Mouse (Mus musculus): ENCODE results near the gene Sf3a2. TPM values are rescaled to one million over a fixed set of nuclear protein-coding genes. Genes with fewer than 3 reads are reported as not detected.

Gene Sf3a2
- 20.4 and 20.6 TPM in 2 replicates for total RNA-seq (2014; rRNA removed)
- polyA plus RNA-seq (2015; fragmentation: Nextera tagmentation; extraction: Ambion mirVana), result 66.4 and 73.7 TPM in 2 replicates

DNA sequence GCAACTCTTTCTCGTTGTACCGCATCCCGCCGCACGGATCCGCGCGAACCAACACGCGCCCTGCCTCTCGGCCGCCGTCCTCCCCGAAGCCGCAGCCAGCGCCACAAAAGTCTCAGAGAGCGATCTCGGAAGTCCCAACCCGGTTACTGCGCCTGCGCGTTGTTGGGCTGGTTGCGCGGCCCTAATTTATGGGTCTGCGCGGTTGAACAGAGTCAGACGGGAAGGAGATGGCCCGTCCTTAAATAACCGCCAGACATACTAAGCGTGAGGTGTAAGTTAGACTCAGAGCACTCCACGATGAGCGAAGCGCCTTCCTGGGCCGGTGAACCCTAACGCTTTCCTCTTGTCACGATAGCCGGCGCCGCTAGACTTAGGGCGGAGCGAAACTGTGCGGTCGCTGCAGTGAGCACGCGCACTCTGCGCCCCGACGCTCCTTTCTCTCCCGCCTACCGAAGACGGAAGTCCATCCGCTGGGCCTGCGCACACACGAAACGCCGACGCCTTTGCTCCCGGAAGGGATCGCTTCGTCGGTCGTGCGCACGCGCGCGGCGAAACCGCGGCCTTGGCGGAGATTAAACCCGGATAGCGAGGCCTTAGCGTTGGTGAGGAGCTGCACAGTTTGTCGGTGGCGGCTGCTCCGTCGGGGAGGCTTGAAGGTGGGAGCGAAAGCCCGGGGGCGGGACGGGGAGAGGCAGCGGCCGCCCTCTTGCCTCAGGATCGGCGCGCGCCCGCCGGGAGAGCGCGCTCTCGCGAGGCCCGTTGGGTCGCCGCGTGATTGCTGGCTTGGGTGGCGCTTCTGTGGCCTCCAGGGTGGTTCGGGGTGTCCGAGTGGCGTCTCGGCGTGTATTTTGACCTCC is at the start of gene Sf3a2, which contains the start of gene Plekhj1:
Gene Sf3a2 (plus strand): TSS at position 49 of the 857 bp plus-strand sequence.
Gene Plekhj1 (minus strand): TSS at position 477 of the 857 bp plus-strand sequence.
- Histone ChIP-seq H3K36me3 (ENCODE audit: insufficient read depth) (peaks cover 54% of the 10 kb centered on the region), H3K4me1 (ENCODE audit: insufficient read depth) (peaks cover 14% of the 10 kb centered on the region), H3K27me3 (ENCODE audit: insufficient read depth, low read length) (no peaks in the 10 kb centered on the region), H3K9me3 (ENCODE audit: low read length) (no peaks in the 10 kb centered on the region), H3K9ac (peak within 1 kb of the TSS; percentile 96), H3K4me2 (ENCODE audit: low read depth) (peak within 1 kb of the TSS; percentile 88), H3K27ac (ENCODE audit: low read depth, low read length) (peak within 1 kb of the TSS; percentile 98), H3K4me3 (ENCODE audit: low read depth, low read length) (peak within 1 kb of the TSS; percentile 88)
- peak; percentile 96 for ATAC-seq
- no peak; the same call in none of the 2 replicates for TF ChIP-seq CTCF (IDR thresholded peaks at IDR 0.05; ENCODE audit: low read depth)
- 2% methylated on average over 100 of the region's 104 CpGs for WGBS
- peak; percentile 99 for DNase-seq

DNA sequence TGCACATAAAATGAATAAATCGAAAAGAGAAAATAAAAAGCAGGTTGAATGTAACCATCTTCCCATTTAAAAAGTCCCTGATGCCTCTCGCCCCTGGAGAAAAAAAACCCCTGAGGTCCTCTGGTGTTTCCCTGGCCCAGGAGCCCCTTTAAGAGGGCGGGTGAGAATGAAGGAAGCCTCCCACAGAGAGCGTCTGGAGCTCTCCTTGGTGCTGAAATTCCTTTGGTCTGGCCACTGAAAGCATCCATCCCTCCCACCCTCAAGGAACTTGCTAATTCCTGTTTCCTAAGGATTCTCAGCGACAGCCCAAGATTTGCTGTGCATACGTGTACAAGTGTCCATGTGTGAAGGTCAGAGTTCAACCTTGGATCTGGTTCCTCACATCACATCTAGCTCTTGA is 49.4 kb upstream of the Sf3a2 start:
- WGBS, result 12% methylated on average over 6 of the region's 6 CpGs

DNA sequence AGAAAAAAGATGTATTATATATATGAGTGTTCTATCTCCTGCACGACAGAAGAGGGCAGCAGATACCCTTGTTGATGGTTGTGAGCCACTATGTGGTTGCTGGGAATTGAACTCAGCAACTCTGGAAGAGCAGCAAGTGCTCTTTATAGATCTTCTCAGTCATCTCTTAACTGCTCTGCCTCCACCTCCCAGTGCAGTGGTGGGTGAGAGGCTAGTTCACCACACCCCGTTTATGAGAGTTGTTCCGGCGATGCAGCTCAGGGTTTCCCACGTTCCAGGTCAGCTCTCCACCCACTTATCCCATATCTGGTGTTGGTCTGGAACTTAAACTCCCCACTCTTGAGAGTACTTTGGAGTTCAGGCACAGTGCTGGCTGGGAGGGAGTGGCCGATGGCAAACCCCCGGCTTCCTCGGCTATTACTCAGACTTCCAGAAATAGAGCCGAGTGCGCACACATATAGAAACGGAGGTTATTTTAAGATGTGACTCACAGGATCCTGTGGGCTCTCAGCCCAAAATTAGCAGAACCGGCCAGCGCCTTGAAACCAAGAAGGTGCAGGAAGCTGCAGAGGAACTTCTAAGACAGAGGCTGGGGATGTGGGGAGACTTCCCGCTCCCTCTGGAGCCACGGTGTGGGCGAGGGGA is 46.7 kb upstream of the Sf3a2 start:
- DNase-seq (no peak), ATAC-seq (no peak)
- peak overlapping the region; percentile 32 for H3K4me2 ChIP-seq (ENCODE audit: low read depth)
- no peak overlapping the region for H3K27ac ChIP-seq (ENCODE audit: low read depth, low read length)
- peaks cover 3% of the 10 kb centered on the region for H3K4me1 ChIP-seq (ENCODE audit: insufficient read depth)
- H3K9me3 ChIP-seq (ENCODE audit: low read length), result no peaks in the 10 kb centered on the region
- 18% methylated on average over 16 of the region's 16 CpGs for WGBS
- H3K9ac ChIP-seq, result no peak overlapping the region
- peak; percentile 48 for TF ChIP-seq CTCF (IDR thresholded peaks at IDR 0.05; ENCODE audit: low read depth)
- no peak overlapping the region for H3K4me3 ChIP-seq (ENCODE audit: low read depth, low read length)
- no peaks in the 10 kb centered on the region for H3K27me3 ChIP-seq (ENCODE audit: insufficient read depth, low read length)
- no peaks in the 10 kb centered on the region for H3K36me3 ChIP-seq (ENCODE audit: insufficient read depth)

More for the DNA sequence above, 49.4 kb upstream of the Sf3a2 start:
- Histone ChIP-seq H3K4me1 (ENCODE audit: insufficient read depth) (no peaks in the 10 kb centered on the region), H3K9ac (no peak overlapping the region), H3K4me2 (ENCODE audit: low read depth) (no peak overlapping the region), H3K9me3 (ENCODE audit: low read length) (no peaks in the 10 kb centered on the region), H3K27ac (ENCODE audit: low read depth, low read length) (no peak overlapping the region), H3K36me3 (ENCODE audit: insufficient read depth) (no peaks in the 10 kb centered on the region), H3K4me3 (ENCODE audit: low read depth, low read length) (no peak overlapping the region), H3K27me3 (ENCODE audit: insufficient read depth, low read length) (no peaks in the 10 kb centered on the region)
- ATAC-seq (no peak), DNase-seq (no peak)
- TF ChIP-seq CTCF (IDR thresholded peaks at IDR 0.05; ENCODE audit: low read depth), result no peak

DNA sequence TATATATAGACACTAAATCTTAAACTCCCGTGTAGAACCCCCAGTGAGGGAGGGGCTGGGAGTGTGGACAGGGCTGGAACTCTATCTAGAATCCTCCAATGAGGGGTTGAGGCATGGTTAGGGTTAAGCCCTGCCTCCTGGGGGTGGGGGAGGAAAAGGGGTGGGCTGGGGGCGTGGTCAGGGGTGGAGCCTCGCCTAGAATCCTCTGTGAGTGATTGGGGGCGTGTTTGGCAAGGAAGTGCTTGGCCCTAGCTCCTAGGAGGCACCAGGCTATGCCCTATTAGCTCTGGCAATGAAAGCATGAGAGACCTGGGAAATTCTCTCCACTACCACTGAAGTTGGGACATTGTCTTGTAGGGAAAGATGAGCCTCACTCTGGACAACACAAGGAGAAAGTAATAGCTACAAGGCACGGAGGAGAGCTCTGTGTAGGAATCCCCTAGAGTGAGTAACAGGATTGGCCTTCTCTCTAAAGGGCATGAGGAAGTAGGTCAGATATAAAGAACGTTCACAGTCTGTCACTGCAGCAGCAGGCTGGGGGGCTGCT is 45.8 kb upstream of the Sf3a2 start:
- no peak overlapping the region for H3K4me3 ChIP-seq (ENCODE audit: low read depth, low read length)
- 7% methylated on average over 6 of the region's 6 CpGs for WGBS
- no peak overlapping the region for H3K9ac ChIP-seq
- H3K27me3 ChIP-seq (ENCODE audit: insufficient read depth, low read length), result no peaks in the 10 kb centered on the region
- peak overlapping the region; percentile 32 for H3K4me2 ChIP-seq (ENCODE audit: low read depth)
- H3K9me3 ChIP-seq (ENCODE audit: low read length), result no peaks in the 10 kb centered on the region
- H3K27ac ChIP-seq (ENCODE audit: low read depth, low read length), result no peak overlapping the region
- DNase-seq (peak; percentile 63), ATAC-seq (peak; percentile 23)
- no peak for TF ChIP-seq CTCF (IDR thresholded peaks at IDR 0.05; ENCODE audit: low read depth)
- no peaks in the 10 kb centered on the region for H3K36me3 ChIP-seq (ENCODE audit: insufficient read depth)
- H3K4me1 ChIP-seq (ENCODE audit: insufficient read depth), result peaks cover 12% of the 10 kb centered on the region

DNA sequence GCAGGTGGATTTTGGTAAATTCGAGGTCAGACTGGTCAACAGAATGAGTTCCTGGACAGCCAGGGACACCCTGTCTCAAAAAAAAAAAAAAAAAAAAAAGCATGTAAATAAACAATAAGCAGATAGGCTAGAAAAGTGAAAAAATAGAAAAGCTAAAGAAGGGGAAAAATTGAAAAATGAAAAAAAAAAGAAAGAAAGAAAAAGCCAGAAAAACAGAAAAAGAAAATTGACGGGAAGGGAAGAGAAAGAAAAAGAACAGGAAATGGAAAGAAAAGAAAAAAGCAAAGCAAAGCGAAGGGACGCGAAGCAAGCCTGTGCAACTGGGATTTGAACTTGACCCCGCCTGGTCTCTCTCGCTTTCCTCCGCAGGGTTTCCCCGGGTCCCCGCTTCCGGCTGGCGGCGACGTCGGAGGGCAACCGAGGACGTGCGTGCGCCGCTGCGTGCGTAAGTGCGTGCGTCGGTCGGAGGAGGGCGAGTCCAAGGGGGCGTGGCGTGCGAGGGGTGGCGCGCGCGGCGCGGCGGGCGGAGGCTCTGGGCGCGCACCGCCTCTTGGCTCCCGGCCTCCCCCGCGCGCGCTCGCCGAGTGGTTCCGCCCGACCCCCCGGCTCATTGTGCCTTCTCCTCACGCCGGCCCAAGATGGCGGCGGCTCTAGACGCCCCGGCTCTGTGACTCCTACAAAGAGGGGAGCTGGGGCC is 43.3 kb upstream of the Sf3a2 start, which contains the start of gene Dot1l:
Gene Dot1l (plus strand): TSS at position 613 of the 697 bp plus-strand sequence.
- Histone ChIP-seq H3K4me2 (ENCODE audit: low read depth) (peak within 1 kb of the TSS; percentile 72), H3K4me3 (ENCODE audit: low read depth, low read length) (peak within 1 kb of the TSS; percentile 70), H3K9ac (peak within 1 kb of the TSS; percentile 84), H3K27me3 (ENCODE audit: insufficient read depth, low read length) (no peaks in the 10 kb centered on the region), H3K4me1 (ENCODE audit: insufficient read depth) (peaks cover 17% of the 10 kb centered on the region), H3K27ac (ENCODE audit: low read depth, low read length) (peak within 1 kb of the TSS; percentile 89), H3K36me3 (ENCODE audit: insufficient read depth) (no peaks in the 10 kb centered on the region), H3K9me3 (ENCODE audit: low read length) (no peaks in the 10 kb centered on the region)
- WGBS, result 5% methylated on average over 56 of the region's 57 CpGs
- DNase-seq (peak; percentile 99), ATAC-seq (peak; percentile 95)
- no peak for TF ChIP-seq CTCF (IDR thresholded peaks at IDR 0.05; ENCODE audit: low read depth)

DNA sequence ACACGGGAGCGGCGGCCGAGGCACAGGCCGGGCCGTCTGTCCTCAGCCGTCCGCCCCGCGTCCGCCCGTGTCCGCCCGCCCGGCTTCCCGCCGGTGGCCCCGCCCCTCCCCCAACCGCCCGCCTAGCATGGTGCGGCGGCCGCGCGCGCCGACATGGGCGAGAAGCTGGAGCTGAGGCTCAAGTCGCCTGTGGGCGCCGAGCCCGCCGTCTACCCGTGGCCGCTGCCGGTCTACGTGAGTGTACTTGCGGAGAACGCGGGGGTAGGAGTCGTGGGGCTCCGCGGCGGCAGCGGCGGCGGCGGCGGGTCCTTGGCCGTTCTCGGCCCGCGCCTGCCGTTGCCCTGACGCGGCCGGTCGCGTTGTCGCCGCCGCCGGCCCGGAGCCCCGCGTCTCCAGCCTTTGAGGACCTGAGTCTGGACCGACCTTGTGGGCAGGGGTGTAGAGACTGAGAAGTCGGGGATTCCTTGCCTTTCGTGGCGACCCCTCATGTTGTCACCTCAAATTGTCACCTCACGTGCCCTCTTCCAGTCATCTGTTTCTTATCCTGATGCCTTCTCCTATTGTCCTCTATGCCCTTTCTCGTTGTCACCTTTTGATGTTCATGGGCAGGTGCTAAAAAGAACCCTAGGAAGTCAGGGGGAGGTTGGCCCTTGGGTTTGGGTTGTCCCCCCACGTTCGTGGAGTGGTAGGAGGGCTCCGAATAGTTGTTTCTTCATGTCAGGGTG is 42.5 kb upstream of the Sf3a2 start:
- Histone ChIP-seq H3K27me3 (ENCODE audit: insufficient read depth, low read length) (no peaks in the 10 kb centered on the region), H3K4me1 (ENCODE audit: insufficient read depth) (peaks cover 17% of the 10 kb centered on the region), H3K4me3 (ENCODE audit: low read depth, low read length) (peak overlapping the region; percentile 70), H3K4me2 (ENCODE audit: low read depth) (peak overlapping the region; percentile 72), H3K9ac (peak overlapping the region; percentile 84), H3K27ac (ENCODE audit: low read depth, low read length) (peak overlapping the region; percentile 89), H3K36me3 (ENCODE audit: insufficient read depth) (no peaks in the 10 kb centered on the region), H3K9me3 (ENCODE audit: low read length) (no peaks in the 10 kb centered on the region)
- DNase-seq (no peak), ATAC-seq (peak; percentile 36)
- no peak for TF ChIP-seq CTCF (IDR thresholded peaks at IDR 0.05; ENCODE audit: low read depth)
- WGBS, result 1% methylated on average over 75 of the region's 75 CpGs
